Mouse (Mus musculus) cerebellum, adult 9-11 months (tissue): Measurements from ENCODE around the gene Rnf5.

Source experiments
- DNase-seq: peaks from one replicate; pipeline ENCODE4 v3.0.0; 2022

Rnf5 gene

DNA sequence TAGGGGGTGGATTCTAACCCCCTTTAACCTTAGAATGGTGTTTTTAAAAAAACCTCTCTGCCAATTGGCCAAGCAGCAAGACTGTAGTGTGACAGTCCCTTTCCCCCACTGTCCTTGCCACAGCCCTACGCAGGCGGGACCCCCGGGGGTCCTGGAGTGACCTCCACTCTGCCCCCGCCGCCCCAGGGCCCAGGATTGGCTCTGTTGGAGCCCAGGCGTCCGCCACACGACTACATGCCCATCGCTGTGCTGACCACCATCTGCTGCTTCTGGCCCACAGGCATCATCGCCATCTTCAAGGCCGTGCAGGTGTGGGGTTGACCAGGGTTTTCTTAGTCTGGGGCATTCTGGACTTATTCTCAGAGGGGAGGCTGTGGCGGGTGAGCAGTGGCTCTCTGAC is 28.2 kb upstream of the Rnf5 start:
- peak; percentile 79 for DNase-seq

DNA sequence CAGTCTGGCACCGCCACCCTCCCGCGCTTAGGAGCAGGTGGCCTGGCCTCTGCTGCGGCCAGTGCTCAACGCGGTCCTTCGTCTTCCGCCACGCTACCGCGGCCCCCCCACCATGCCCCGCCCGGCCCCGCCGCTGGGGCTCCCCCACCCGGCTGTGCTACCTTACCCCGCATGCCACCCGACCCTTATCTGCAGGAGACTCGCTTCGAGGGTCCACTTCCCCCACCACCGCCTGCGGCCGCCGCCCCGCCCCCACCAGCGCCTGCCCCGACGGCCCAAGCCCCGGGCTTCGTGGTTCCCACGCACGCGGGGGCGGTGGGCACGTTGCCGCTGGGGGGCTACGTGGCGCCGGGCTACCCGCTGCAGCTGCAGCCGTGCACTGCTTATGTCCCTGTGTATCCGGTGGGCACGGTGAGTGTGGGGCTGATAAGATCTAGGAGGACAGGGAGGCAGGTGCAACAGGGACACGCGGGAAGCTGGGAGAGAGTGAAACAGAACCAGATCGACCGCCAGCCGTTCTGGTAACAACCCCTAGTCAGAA is 27.3 kb upstream of the Rnf5 start:
- peak; percentile 77 for DNase-seq

DNA sequence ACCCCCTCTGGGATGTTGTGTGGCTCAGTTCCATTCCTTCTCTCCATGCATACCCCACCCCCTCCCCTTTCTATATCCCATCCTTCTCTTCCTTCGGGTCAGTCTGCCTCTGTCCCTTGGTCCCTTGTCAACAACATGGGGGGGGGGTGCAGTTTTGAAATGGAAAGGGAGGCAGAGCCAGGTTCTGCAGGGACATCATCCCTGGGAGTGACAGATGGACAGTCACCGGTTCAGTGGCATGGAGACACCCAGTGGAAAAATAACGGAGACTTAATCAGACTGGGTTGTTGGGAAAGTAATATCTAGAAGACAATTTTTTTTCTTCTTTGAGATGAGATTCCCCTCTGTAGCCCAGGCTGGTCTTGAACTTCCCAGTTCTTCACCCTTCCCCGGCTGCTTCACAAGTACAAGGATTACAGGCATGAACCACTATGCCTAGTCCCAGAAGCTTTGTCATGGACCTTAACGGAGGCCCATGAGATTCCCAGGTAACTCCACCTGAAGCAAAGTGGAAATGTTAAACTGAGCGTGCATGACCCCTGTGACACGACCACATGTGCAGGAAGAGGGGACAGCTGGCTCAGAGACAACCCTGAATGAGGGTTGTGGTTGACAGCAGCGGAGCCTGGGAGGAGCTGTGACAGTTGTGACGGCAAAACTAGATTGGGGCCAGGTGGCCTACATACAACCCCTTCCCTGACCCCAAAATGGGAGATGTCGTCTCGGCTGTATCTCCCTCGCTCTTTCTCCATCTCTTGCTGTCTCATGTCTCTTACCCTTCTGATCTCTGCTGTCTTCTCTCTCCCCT is 26.5 kb upstream of the Rnf5 start:
- peak; percentile 81 for DNase-seq

DNA sequence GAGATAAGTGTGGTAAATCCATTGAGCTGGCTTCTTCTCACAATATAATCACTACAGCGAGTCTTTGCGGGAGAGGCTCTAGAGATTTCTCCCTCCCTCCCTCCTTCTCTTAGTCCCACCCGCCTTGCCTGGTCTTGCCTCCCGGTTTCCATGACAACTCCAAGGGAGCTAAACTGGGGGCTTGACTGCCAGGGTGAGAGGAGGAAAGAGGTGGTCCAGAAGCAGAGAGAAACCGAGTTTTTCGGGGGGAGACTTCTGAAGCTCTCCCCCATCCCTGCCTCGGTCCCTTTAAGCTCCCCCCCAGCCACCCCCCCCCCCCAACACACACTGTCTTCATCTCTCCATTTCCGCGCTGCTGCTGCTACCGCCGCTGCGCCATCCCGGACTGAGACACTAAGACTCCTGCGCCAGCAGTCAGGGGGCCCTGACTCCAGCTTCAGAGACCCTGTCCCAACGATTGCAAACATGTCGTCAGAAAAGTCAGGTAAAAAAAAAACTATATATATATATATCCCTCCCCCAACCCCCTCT is 25.8 kb upstream of the Rnf5 start, which contains the start of gene Prrt1:
Prrt1 (plus strand) TSS at position 313 of the 531 bp plus-strand sequence.
- peak; percentile 81 for DNase-seq

DNA sequence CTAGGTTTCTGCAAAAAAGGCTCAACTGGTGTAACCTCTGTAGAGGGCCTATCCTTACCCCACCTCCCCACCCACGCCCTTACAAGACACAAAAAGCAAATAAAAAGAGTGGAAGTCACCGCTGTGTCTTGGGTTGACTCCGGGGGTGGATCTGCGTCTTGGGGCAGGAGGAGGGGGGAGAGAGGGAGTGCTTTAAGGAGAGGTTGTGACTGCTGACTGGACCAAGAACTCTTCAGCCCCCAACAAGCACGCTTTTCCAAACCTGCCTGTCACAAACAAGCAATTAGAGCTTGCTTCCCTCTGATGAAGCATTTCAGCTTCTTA is 25.1 kb upstream of the Rnf5 start:
- no peak for DNase-seq

DNA sequence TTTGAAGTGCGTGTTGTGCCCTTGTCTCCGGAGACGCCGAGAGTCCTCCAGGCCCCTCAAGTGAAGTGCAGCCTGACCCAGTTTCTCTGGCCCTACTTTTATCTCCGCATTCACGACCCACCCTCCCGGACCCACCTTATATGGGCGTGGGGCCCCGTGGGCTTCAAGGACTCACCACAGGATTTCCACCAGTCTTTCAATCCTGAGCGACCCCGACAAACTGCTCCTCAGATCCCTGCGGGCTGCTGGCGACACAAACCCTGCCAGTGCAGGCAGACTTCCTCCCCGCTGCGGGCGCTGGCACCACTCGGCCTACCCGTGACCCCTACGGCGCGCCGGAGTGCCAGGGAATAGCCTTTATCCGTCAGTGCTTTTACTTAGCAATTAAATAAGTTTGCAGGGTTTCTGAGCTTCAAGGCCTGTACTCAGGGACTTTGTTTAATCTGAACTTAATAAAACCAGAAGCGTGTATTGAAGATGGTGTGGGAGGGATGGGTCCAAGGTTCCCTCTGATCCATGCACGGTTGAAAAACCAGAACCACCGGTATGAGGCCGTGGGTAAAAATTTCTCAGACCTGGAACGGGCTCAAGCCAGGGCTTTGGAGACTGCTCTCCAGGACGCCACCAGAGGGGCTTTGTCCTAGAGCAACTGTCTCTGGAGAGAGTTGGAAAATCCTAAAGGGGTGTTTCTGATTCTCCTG is 24.6 kb upstream of the Rnf5 start, which contains the start of gene Ppt2:
Ppt2 (minus strand) TSS at position 568 of the 701 bp plus-strand sequence.
- peak; percentile 86 for DNase-seq

DNA sequence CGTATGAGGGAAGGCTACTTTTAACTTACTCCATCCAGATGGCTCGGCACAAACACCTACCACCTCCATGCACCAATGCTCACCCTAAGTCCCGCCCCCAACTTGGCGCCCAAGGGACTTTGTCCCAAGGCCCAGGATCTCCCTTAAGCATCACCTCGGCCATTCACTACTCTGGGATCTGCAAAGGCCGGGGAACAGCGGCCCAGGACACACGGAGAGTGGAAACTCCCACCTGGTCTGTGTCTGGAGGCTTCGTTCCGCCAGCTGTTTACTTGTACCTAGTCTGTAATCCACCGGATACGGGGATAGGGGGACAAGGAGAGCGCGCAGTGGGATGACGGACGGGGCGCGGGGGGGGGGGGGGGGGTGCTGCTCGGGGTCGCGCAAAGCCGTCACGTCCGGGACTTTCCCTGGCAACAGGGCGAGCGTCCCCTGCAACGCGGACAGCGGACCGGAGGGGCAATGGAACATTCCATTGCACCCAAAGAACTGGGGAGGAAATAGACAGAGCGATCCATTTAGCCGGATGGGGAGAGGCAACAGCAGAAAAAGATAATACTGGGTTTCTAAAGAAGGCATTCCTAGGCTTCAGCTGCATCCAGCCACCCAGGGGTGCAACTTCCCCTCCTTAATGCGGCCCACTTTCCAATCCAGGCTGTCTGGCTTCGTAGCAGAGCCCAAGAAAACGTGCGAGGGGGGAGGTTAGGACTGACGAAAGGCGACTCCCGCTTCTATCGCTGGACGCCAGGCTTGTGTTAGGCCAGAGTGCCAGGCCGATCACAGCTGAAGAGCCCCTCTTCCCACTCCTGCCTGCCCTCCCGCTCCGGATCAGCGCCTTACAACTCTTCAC is 23.8 kb upstream of the Rnf5 start:
- peak; percentile 92 for DNase-seq

DNA sequence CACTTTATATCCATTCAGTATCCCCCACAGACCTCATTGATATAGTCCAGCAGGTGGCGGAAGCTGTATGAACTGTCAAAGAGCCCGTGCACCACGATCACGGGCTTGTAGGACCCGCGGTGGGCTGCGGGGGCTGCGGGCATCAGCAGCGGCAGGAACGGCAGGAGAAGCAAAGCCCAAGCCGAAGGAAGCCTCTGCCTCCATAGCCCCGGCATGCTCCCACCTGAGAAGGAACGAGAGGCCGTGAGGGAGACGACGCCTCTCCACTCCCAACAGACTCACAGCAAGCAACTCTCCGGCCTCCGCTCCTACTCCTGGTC is 23.2 kb upstream of the Rnf5 start:
- no peak for DNase-seq

DNA sequence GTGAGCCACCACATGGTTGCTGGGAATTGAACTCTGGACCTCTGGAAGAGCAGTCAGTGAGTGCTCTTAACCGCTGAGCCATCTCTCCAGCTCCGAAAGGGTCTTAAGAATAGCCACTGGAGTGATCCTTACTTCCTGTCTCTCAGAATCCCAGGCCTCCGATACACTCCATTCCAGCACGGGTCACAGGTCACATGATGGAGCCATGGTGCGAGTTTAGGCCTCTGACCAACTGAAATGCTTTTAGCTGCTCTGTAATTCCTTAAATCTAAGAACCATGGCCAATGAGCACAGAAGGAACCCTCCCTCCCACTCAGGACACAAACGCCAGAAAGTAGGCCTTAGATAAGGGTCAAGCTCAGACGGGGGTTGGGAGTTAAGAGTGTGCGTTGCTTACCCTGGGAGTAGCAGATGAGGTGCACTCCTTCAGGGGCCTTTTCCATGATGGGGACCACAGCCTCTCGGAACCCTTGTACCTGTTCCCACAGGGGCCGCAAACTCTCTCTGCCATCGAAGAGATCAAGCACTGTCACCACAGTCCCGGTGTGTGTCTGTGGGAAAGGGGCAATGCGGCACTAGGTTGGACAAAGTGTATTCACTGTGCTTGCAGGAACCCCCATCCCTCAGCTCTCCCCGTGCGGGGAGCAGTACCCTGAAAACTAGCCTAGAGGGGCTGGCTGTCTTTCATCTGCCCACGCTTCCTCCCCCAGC is 22.7 kb upstream of the Rnf5 start:
- peak; percentile 66 for DNase-seq

DNA sequence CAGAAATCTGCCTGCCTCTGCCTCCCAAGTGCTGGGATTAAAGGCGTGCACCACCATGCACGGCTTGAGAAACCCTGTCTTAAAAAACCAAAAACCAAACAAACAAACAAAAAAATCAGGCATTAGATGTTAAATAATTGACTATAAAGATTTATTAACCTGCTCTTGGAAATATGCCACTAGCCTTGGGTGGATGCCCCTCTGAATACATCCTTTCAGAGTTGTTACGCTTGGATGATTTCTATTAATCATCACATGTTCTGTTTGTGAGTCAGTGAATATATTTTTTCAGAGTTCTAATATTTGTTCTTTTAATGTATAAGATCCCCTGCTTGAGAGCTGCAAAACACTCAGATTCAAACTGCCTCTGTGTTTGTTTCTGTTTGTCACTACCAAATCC is 21.5 kb upstream of the Rnf5 start:
- no peak for DNase-seq

DNA sequence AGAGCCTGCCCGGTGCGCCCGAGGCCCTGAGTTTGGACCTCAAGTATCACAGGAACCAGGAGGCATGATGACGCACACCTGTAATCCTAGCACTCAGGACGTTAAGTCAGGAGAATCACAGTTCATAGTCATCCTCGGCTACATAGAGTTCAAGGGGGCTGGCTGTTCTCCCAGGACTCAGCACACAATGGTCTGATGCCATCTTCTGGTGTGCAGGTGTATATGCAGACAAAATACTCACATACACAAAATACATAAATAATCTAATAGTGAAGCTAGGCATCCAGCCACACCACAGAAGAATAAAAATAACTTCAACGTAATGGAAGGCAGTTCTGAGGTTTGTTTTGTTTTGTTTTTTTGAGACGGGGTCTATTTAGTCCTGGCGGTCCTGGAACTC is 19.7 kb upstream of the Rnf5 start:
- no peak for DNase-seq

DNA sequence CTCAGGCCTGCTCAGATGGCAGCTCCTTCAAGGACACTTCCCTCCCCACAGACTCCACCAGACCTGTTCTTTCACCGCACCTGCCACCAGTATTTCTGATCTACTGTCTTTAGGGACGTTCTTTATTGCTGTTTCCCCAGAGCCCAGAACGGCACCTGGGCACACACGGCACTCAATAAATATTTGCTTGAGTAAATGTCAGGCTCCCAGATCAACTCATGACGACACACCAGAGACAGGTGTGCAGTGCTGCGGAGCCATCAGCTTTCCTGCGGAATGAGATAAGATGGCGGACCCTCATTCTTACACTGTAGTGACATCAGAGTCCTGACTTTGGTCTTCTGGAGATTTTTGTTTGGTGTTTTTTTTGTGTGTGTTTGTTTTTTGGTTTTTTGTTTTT is 17.5 kb upstream of the Rnf5 start:
- no peak for DNase-seq

DNA sequence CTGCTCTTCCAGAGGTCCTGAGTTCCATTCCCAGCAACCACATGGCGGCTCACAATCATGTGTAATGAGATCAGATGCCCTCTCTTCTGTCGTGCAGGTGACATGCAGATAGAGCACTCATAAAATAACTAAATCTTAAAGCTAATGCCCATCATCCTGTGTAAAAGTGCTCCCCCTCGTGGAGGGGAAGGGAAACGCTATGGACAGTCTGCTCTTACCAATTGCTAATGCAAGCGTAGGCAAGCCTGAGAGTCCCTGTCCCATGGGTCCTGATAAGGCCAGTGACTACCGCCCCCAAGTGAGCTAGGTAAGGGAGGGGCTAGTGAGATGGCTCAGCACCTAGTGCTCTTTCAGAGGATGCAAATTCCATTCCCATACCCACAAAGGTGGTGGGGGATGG is 15.5 kb upstream of the Rnf5 start:
- DNase-seq: no peak

DNA sequence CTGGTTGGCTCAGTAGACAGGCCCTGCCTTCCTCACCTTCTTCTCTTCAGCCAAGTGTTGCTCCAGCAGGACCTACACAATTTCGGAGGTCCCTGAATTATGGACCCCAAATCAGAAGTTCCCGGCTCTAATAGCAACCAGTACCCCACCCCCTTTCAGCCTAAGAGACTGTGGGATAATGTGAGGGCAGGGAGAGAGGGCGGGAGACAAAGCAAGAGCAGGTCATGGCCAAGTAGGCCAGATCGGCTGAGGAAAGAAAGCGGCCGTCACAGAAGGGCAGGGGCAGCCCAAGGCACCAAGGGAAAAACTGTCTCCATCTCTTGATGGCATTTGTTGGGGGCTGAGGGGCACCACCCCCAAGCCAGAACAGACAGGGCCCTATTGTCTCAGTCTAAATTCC is 12.4 kb upstream of the Rnf5 start, which contains the start of gene Egfl8:
Egfl8 (minus strand) TSS at position 101 of the 400 bp plus-strand sequence.
- DNase-seq: no peak

DNA sequence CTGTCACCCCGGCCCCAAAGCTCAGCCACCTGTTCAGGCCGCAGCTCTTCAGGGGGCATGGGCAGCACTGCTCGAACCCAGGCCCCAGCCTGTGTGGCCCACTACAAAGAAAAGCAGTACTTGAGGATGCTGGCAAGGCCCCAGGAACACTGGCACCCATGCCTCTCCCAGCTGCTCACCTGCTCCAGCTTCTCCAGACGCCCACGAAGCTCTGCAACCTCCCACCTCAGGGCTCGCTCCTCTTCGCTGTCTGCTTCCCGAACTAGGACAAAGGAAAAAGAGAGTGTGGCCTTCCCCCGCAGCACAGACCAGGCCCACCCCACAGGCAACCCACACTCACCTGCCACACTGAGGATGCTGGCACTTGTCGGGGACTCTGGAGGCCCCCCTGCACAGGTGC is 10.3 kb upstream of the Rnf5 start:
- DNase-seq: no peak

DNA sequence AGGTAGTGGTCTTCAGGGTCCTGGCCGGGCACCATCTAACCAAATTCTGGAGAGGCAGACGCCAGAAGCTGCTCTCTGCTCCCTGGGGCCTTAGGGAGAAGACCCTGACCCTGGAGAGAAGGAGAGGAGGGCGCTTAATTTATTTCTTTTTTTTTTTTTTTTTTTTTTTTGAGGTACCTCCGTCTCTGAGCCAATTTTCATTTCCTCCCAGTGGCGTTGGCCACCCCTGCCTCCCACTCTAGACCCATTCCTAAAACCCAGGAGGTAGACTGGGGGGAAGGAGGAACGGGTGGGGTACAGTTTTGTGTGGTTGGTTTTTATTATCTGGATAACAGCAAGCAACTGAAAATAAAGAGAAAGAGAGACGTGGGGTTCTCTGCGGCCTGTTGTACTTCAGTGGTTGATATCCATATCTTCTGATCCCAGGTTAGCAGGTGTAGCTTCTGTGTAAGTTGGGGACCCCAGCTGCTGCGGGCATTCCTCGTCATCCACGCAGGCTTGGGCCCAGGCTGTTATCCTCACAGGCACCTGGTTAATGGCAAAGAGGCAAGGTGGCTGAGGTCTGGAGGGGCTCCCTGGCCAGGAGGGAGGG is 9.7 kb upstream of the Rnf5 start:
- no peak for DNase-seq

DNA sequence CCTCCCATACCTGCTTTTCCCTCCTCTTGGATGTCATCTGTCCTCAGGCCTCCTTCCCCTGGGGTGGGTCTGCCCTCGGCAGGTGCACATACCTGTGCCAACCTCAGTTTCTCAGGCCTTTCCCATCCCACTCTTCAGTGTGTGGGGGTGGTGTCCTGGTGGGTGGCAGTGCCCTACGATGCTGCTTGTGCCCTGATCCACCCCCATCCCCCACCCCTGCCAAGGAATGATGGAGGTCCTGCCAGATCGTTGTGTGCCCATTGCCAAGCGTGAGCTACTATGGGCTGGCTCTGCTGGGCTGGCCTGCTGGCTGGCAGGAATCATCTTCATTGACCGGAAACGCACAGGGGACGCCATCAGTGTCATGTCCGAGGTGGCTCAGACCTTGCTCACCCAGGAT is 7.6 kb upstream of the Rnf5 start:
- DNase-seq: no peak

DNA sequence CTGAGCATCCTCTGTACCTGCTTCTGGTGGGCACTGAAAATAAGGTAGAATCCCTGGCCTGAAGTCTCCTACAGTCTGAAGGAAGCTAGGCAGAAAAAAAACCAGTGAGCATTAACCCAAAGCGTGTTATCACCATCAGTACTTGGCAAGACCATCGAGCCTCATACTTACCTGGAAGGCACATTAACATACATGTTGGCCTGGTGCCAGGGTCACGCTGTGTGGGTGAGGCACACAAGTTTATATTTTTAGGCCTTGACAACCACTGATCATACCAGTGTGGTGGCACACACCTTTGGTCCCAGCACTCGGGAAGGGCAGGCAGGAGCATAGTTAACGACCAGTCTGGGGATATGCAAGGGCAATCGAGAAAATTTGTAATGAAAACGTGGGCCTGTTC is 4.5 kb upstream of the Rnf5 start:
- no peak for DNase-seq

DNA sequence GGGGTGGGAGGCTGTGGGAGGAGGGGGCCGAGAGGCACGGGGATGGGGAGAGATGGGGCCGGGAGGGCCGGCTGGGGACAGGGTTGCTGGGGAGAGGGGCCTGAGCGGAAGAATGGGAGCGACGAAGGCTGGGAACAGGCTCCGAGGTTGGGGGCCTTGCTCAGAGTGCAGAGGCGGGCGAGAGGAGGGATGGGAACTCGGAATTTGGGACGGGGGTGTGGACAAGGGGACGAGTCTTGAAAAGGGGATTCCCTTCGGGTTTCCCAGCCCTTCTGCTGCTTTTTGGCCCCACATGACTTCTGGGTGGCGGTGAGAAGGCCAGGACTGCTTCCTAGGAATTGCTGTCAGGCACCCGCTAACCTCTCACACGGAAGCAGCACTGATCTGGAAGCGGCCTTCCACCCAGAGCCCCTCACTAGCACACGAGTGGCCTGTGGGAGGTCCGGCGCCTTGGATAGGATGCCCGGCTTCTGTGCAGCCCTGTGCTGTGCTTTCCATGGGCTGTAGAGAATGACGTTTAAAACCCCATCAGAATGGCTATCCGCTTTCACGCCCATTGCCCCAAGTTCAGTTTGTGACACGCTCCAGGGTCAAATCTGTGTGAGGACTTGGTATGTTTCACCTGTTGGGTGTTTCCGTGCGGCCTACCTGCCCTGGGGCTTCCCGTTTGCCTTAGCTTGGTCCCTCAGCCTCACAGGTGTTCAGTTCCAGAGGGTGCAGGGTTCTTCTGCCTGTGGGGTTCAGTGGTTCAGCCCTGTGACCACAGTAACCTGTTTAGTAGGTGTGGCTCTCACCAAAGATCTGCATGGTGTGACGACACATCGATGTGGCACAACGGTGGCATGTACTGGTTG is 2.9 kb upstream of the Rnf5 start:
- DNase-seq: peak; percentile 74

DNA sequence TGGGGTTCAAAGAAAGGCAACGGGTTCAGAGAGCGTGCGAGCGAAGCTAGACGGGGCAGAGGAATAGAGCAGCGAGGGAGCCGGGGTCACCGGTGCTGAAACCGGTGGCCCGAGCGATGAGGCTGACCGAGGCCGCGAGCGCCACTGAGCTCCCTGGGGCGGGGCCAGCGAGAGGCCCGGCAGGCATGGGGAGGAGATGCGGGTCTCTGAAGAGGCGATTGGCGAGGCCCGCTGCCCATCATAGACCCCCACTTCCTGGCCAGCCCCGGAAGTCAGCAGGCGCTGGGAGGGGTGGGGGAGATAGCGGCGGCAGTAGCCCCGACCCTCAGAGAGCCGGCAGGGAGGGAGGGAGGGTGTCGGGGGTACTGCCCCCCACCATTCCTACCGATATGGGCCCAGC is 2.1 kb upstream of the Rnf5 start:
- DNase-seq: peak; percentile 97
